Mouse (Mus musculus) limb, embryonic 12.5 days (tissue): ENCODE measurements around the gene Leng9. TPM values are rescaled to one million over a fixed set of nuclear protein-coding genes. Genes with fewer than 3 reads are reported as not detected.

Experiments used
- ATAC-seq: fragments of 200-750 bp; cut with Nextera tagmentation; 2 replicates; pipeline ENCODE4 v1.8.0; 2017; ENCODE audit warnings: low read depth, moderate TSS enrichment; ENCODE audit not compliant: insufficient number of reproducible peaks, insufficient read depth, low FRiP score, low TSS enrichment
- H3K27ac ChIP-seq: fragments of 300-500 bp; sonication (generic); 2 replicates; pipeline ENCODE4 v1.5.1; 2016; ENCODE audit warnings: mild to moderate bottlenecking, moderate library complexity
- H3K27me3 ChIP-seq: fragments of 300-500 bp; sonication (generic); 2 replicates; pipeline ENCODE4 v1.6.1; 2016; ENCODE audit warnings: mild to moderate bottlenecking, moderate library complexity
- H3K36me3 ChIP-seq: fragments of 300-500 bp; sonication (generic); 2 replicates; pipeline ENCODE4 v1.6.1; 2016; ENCODE audit warnings: mild to moderate bottlenecking, moderate library complexity
- H3K4me1 ChIP-seq: fragments of 300-500 bp; sonication (generic); replicated peaks from 2 replicates; pipeline ENCODE4 v1.6.1; 2016
- H3K4me2 ChIP-seq: fragments of 300-500 bp; sonication (generic); 2 replicates; pipeline ENCODE4 v1.6.1; 2016; ENCODE audit warnings: mild to moderate bottlenecking, moderate library complexity
- H3K4me3 ChIP-seq: fragments of 300-500 bp; sonication (generic); replicated peaks from 2 replicates; pipeline ENCODE4 v1.5.1; 2016; ENCODE audit warnings: mild to moderate bottlenecking
- H3K9ac ChIP-seq: fragments of 300-500 bp; sonication (generic); replicated peaks from 2 replicates; pipeline ENCODE4 v1.6.1; 2016; ENCODE audit warnings: mild to moderate bottlenecking, moderate library complexity
- H3K9me3 ChIP-seq: fragments of 300-500 bp; sonication (generic); 2 replicates; pipeline ENCODE4 v1.6.1; 2016; ENCODE audit warnings: mild to moderate bottlenecking, moderate library complexity
- WGBS: fragments of 180-500 bp; shearing (Covaris S2); methylation state at CpG from one replicate; pipeline ENCODE4 v1.1.7; 2016; 5-methylcytosine and 5-hydroxymethylcytosine counted together
- polyA plus RNA-seq: library from polyadenylated mRNA; unstranded; fragments of >200 nt; fragmentation: Nextera tagmentation; extraction: Ambion mirVana; gene quantifications from 2 replicates; pipeline ENCODE4 v1.2.1, GENCODE M21; 2016

Leng9 gene
- polyA plus RNA-seq, 1 experiment from 2014 or later: 3.2 TPM

DNA sequence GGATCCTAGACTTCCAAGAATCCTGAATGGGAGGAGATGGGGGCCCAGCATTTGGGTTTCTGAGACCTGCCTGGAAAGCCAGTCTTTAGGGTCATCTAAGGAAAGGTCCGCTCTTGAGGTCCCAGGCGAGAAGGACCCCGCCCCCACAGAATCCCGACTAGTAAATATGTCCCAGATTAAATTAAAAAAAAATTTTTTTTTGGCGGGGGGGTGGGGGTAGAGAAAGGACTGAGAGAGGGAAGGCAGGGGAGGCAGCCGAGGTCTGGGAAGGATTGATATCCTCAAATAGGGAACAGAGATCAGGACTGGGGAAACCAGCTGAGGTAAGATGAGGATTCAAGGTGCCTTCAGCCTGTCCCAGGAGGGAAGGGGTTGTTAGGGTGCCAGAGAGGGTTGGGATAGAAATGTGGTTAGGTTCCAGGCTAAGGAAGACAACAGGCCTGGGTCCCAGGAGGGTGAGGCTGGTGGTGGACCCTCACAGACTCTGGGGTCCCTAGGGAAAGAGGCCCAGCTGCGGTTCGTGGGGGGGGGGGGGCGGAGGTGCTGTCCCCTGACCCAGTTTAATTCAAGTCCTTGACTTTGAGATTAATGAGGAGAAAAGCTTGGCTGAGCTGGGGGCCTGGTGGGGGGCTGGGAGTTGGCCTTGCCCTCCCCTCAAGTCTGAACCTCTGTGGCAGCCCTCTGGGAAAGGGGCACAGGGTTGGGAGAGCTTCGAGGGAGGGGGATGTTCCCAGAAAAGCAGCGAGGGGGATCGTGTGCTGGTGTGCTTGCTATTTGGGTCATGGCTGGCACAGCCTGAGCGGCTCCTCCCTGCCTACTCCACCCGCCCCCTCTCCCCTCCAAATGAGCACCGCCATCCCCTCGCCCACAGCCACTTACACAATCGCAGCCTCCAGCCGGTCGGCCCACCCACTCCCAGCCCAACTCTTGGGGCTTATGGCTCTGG lies 29.9 kb downstream of the Leng9 start:
- H3K36me3 ChIP-seq: no peaks in the 10 kb centered on the region
- H3K27me3 ChIP-seq: peaks cover 57% of the 10 kb centered on the region
- peak overlapping the region; percentile 68 for H3K4me2 ChIP-seq
- WGBS: 18% methylated on average over 19 of the region's 19 CpGs
- ATAC-seq: no peak
- peak overlapping the region; percentile 42; the same call in 1 of the 2 replicates for H3K4me3 ChIP-seq
- no peaks in the 10 kb centered on the region for H3K9me3 ChIP-seq
- H3K27ac ChIP-seq: no peak overlapping the region
- H3K9ac ChIP-seq: no peak overlapping the region
- H3K4me1 ChIP-seq: peaks cover 14% of the 10 kb centered on the region

DNA sequence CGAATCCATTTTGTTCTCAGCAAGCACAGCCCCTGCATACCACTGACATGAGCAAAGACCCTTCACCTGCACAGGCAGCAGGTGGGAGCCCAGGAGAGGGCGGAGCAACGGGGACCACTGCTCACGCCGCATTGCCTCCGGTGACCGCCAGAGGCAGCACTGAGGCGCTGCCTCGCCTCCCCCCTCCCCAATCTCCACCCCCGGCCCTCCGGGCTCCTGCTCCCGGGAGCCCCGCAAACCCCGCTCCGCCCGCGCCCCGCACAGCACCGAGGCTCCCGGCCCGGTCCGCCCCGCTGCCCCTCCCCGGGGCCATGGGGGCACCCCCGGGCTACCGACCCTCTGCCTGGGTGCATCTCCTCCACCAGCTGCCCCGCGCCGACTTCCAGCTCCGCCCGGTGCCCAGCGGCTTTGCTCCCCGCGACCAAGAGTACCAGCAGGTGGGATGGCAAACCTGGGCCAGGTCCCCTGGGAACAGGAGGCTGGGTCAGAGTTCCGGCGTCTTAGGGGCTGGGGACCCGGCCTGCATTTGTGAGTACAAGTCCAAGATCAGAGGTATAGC lies 30.8 kb downstream of the Leng9 start, which contains the start of gene Ttyh1:
Gene Ttyh1, plus strand, starts transcription at position 65 of the 559 bp plus-strand sequence.
- Histone ChIP-seq H3K36me3 (no peaks in the 10 kb centered on the region), H3K4me1 (peaks cover 8% of the 10 kb centered on the region), H3K9ac (peak within 1 kb of the TSS; percentile 52), H3K27ac (no peak within 1 kb of the TSS), H3K4me3 (peak within 1 kb of the TSS; percentile 42), H3K4me2 (peak within 1 kb of the TSS; percentile 68), H3K9me3 (no peaks in the 10 kb centered on the region), H3K27me3 (peaks cover 57% of the 10 kb centered on the region)
- 2% methylated on average over 37 of the region's 37 CpGs for WGBS
- ATAC-seq: no peak

DNA sequence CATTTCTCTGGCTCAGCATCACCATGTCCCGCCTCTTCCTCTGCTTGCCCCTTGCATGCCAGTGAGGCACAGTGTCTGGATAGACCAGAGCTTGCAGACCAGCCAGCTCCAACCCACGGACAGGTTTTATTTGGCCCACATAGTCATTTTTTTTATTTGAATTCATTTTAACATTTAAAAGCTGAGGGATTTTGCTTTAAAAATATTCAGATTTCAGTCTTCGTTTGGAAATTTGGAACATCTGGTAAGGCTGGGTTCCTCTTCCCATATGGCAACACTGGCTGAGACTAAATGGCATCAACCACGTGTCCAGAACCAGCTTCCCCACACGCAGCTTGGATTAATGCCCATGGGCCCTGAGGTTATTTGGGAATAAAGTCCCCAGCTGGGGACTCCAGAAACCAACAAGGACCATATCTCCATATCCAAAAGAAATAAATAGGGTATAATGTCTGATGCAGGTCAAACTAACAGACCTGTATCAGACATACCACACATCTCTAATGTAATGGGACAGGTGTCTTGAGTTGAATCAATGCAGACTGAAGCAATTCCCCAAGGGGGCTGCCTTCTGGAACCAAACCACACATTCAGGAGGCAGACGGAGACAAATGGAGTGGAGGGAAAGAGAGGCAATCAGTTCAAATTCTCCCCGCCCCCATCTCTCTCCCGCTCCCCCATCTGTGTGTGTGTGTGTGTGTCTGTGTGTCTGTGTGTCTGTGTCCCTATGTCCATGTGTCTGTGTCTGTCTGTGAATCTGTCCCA lies 32.9 kb downstream of the Leng9 start:
- no peak for ATAC-seq
- WGBS: 63% methylated on average over 8 of the region's 8 CpGs
- Histone ChIP-seq H3K27ac (no peak overlapping the region), H3K4me2 (no peak overlapping the region), H3K27me3 (peaks cover 42% of the 10 kb centered on the region), H3K4me1 (peaks cover 5% of the 10 kb centered on the region), H3K9ac (no peak overlapping the region), H3K4me3 (no peak overlapping the region), H3K9me3 (no peaks in the 10 kb centered on the region), H3K36me3 (no peaks in the 10 kb centered on the region)

DNA sequence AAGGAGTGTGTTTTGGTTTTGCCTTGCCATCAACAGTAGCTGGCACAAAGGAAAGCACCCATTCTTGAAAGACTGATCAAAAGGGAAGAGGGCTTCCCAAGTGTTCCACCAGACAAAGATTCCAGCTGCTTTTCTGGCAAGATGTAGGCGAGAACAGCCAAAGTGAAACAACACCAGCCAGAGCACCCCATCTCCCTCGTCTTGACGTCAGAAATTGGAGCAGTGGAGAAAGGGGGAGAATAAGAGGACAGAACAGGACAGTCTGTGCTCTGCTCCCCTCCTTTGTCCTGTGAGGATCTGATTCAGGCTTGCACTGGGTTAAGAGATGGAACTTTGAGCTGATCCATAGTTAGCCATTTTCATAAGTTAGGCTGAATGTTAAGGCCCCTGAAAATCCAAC lies 38.4 kb downstream of the Leng9 start:
- H3K4me3 ChIP-seq: no peak overlapping the region
- no peaks in the 10 kb centered on the region for H3K9me3 ChIP-seq
- no peaks in the 10 kb centered on the region for H3K27me3 ChIP-seq
- H3K4me1 ChIP-seq: no peaks in the 10 kb centered on the region
- ATAC-seq: no peak
- no peak overlapping the region for H3K4me2 ChIP-seq
- no peak overlapping the region for H3K27ac ChIP-seq
- WGBS: 59% methylated on average over 3 of the region's 3 CpGs
- H3K36me3 ChIP-seq: no peaks in the 10 kb centered on the region
- no peak overlapping the region for H3K9ac ChIP-seq

DNA sequence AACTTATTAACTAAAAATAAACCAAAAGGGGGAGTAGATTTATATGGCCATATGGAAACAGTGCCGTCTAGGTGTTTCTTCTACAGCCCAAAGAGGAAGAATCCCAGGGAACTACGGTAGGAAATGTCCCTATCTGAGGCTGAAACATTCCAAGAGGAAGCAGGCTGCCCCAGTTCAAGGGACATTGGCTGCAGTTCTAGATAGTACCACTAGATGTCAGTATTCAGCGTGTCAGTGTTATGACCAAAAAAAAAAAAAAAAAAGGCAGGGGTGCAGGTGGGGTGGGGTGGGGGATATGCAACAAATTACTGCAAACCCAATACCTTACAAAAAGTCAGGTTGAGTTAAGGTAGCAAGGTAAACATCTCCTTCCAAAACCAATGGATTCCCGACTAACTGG lies 46.8 kb downstream of the Leng9 start:
- WGBS: 22% methylated on average over 4 of the region's 4 CpGs
- H3K9me3 ChIP-seq: no peaks in the 10 kb centered on the region
- no peak overlapping the region for H3K4me2 ChIP-seq
- H3K27ac ChIP-seq: no peak overlapping the region
- H3K4me1 ChIP-seq: no peaks in the 10 kb centered on the region
- no peak overlapping the region for H3K4me3 ChIP-seq
- no peak overlapping the region for H3K9ac ChIP-seq
- H3K36me3 ChIP-seq: no peaks in the 10 kb centered on the region
- no peak for ATAC-seq
- H3K27me3 ChIP-seq: no peaks in the 10 kb centered on the region

DNA sequence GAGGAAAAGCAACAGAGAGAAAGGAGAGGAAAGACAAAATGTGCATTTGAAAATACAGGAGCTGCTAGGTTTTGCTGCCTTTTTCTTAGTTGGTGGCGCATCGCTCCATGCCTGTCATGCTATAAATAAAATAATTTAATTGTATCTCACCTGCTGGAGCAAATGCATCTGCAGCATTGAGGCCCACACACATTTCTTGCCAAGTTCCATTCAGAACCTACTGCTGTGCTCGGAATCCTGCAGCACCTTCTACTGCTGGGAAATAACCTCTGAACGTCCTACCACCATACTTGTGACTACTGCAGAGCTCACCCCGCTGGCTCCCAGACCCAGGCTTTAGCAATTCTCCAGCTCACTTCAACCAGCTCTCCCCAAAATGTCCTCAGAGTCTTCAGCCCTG lies 49.0 kb downstream of the Leng9 start:
- H3K9ac ChIP-seq: no peak overlapping the region
- no peak overlapping the region for H3K27ac ChIP-seq
- no peak overlapping the region for H3K4me2 ChIP-seq
- no peaks in the 10 kb centered on the region for H3K4me1 ChIP-seq
- 79% methylated on average over 5 of the region's 5 CpGs for WGBS
- ATAC-seq: no peak
- H3K4me3 ChIP-seq: no peak overlapping the region
- no peaks in the 10 kb centered on the region for H3K36me3 ChIP-seq
- H3K9me3 ChIP-seq: no peaks in the 10 kb centered on the region
- no peaks in the 10 kb centered on the region for H3K27me3 ChIP-seq

DNA sequence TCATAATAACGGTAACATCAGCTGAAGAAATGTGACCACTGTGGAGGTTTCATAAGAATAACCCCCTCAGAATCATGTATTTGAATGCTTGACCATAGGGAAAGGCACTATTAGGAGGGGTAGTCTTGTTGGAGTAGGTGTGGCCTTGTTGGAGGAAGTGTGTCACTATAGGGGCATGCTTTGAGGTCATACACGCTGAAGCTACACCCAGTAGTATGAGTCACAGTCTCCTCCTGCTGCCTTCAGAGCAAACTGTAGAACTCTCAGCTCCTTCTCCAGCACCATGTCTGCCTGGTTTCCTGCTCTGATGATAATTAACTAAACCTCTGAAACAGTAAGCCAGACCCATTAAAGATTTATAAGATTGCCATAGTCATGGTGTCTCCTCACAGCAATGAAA lies 51.3 kb downstream of the Leng9 start:
- no peak overlapping the region for H3K27ac ChIP-seq
- no peaks in the 10 kb centered on the region for H3K4me1 ChIP-seq
- no peaks in the 10 kb centered on the region for H3K36me3 ChIP-seq
- H3K27me3 ChIP-seq: no peaks in the 10 kb centered on the region
- WGBS: 83% methylated on average over 2 of the region's 2 CpGs
- ATAC-seq: no peak
- H3K4me3 ChIP-seq: no peak overlapping the region
- no peaks in the 10 kb centered on the region for H3K9me3 ChIP-seq
- no peak overlapping the region for H3K9ac ChIP-seq
- H3K4me2 ChIP-seq: no peak overlapping the region

DNA sequence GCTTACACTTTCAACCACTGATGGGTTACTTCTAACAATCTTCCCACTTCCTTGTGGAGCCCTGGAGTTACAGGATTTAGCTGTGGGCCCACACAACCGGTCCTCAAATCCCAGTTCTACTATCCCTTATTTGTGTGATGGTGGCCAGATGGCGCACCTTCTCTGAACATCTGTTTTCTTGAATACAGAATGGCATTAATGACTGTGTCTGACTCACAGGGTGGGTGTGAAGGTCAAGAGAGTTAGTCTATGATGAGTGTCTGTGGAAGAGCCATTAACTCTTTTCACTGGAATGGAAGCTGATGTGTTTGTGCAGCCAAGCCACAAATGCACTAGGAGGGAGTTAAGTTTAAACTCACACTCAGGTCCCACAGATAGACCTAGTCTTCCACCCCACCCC lies 51.9 kb downstream of the Leng9 start:
- Histone ChIP-seq H3K4me1 (no peaks in the 10 kb centered on the region), H3K9ac (no peak overlapping the region), H3K9me3 (no peaks in the 10 kb centered on the region), H3K4me2 (no peak overlapping the region), H3K36me3 (no peaks in the 10 kb centered on the region), H3K4me3 (no peak overlapping the region), H3K27me3 (no peaks in the 10 kb centered on the region), H3K27ac (no peak overlapping the region)
- WGBS: 74% methylated on average over 2 of the region's 2 CpGs
- ATAC-seq: no peak

Other genes starting within 250 kb of the Leng9 start
- 0.12 TPM in 1 of 2 replicates, not detected in the other for gene Lilra6, start 234.9 kb downstream of the Leng9 start, polyA plus RNA-seq
- gene Lair1, start 87.2 kb downstream of the Leng9 start, polyA plus RNA-seq: 0.51 TPM in 1 of 2 replicates, not detected in the other
- 1.6 and 1.9 TPM in 2 replicates for gene Ttyh1, start 31.0 kb downstream of the Leng9 start, polyA plus RNA-seq
- 62.2 and 80.5 TPM in 2 replicates for gene Leng8, start 13.3 kb downstream of the Leng9 start, polyA plus RNA-seq
- gene Cdc42ep5, start 14.5 kb upstream of the Leng9 start, polyA plus RNA-seq: 40.3 and 47.9 TPM in 2 replicates
- not detected in 2 replicates for gene Lilra5, start 87.4 kb upstream of the Leng9 start, polyA plus RNA-seq
- gene Ncr1, start 187.3 kb upstream of the Leng9 start, polyA plus RNA-seq: not detected in 2 replicates
- gene Gp6, start 247.4 kb upstream of the Leng9 start, polyA plus RNA-seq: 0.22 and 0.65 TPM in 2 replicates